Mouse (Mus musculus) CD4-positive helper T cell, adult 2 months (primary cell): ENCODE measurements around the gene Gm10273.

Source experiments
- DNase-seq: peaks from one replicate; pipeline ENCODE4 v3.0.0-alpha.2; 2012; ENCODE audit warnings: low read depth, missing footprints, low spot score

Gene Gm10273

GRCm38 (mm10) chr10:59402899-59403792 lies 7.7 kb downstream of the Gm10273 start, which contains the start of gene Pla2g12b:
Gene Pla2g12b (plus strand): TSS chr10:59403660.
- no peak for DNase-seq

- DNase-seq, result no peak
Measured at GRCm38 (mm10) chr10:59403793-59404149, 8.3 kb downstream of the Gm10273 start.

DNA sequence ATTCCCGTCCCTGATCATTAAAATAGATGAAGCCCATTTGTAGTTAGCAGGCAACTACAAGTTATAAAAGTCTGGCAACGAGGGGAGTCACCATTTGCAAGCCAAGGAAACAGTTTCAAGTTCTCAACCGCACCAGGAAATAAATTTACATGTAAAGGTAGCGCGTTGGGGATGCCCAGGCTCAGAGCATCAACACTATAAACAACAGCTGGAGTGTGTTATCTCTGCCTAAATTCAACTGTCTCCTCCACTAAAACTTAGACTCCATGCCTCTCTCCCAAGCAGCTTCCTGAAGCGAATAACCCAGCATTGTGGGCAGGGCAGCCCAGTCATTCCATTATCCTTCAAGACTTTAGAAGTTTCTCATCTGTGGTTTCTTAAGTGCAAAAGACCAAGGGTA lies 13.1 kb downstream of the Gm10273 start:
- DNase-seq, result no peak

GRCm38 (mm10) chr10:59410264-59410663 lies 14.8 kb downstream of the Gm10273 start:
- DNase-seq, result no peak

- no peak for DNase-seq
Measured at GRCm38 (mm10) chr10:59413711-59414110, 18.3 kb downstream of the Gm10273 start.

- DNase-seq, result no peak
Measured at GRCm38 (mm10) chr10:59416623-59417022, 21.2 kb downstream of the Gm10273 start.

- no peak for DNase-seq
Measured at GRCm38 (mm10) chr10:59419516-59419915, 24.1 kb downstream of the Gm10273 start.

GRCm38 (mm10) chr10:59424453-59424852 lies 29.0 kb downstream of the Gm10273 start:
- no peak for DNase-seq

DNA sequence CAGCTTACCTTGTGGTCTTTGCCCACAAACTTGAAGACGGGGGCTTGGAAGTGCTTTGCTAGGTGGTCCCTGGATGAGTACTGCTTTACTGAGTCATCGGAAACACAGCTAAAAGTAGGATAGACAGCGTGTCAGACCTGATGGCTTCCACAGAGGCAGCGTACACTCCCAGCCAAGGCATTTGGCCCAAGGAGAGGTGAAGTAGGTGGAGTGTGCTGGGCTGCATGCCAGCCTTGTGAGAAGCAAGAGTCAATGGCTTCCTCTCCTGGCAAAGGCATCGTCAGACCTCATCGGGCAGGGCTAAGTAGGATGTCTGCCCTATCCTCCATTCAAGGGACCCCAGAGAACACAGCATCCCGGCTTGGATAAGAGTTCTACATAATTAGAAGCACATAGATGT lies 29.9 kb downstream of the Gm10273 start:
- DNase-seq, result no peak

- no peak for DNase-seq
Measured at GRCm38 (mm10) chr10:59426371-59426770, 30.9 kb downstream of the Gm10273 start.

GRCm38 (mm10) chr10:59429448-59430135 lies 34.2 kb downstream of the Gm10273 start:
- no peak for DNase-seq

DNA sequence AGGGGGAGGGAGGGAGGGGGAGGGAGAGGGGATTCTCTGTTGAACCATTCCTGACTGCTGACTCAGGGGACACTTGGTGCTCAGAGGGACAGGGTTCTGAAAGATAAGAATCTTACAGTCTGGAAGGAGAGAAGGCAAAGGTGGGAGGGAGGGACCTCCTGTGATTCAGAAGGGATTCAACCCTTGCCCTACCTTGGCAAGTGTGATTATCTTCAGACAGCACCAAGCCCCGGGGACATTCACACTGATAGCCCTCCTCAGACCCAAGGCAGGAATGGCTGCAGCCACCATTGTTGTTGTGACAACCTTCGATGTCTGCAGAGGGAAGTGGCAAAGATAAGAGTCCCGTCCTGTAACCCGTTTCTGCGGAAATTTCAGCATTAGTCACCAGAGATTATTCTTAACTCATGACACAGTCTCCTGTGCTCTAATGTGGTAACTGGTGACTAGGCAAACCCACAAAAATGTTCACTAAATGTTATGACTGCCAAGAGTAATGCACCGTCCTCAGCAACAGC lies 35.3 kb downstream of the Gm10273 start:
- DNase-seq, result peak; percentile 71

DNA sequence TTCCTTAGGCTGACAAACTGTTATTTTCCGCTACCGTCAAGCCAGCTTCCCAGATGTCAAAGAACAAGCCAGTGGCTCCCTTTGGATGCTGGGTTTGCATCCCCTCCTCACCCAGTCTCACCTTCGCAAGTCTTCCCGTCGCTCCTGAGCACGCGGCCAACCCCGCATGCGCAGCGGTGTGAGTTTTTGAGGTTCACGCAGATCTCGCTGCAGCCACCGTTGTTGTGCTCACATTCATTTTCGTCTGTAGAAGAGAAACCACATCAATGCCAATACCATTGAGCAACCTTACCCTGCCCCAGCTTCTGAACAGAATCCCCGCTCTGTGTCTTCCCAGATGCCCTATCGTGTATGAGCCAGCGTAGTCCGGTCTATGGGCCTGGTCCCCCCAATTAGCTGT lies 40.3 kb downstream of the Gm10273 start:
- DNase-seq, result peak; percentile 60

DNA sequence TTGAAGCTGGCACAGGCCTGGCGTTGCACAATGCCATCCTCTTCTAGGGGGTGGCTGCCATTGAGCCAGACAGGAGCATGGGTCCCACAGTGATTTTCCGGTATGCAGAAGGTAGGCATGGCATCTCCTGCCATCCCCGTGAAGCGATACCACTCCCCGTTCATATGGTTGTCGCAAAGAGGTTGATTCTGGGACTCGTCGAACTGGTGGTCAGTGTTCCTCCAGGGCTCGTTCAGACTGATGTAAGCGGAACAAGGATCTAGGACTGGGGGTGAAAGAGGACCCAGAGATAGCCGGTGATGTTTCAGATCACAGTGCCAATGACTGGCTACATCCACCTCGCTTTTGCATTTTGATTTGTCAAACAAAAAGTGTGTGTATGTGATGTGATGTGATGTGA lies 43.2 kb downstream of the Gm10273 start:
- DNase-seq, result no peak

GRCm38 (mm10) chr10:59439508-59439931 lies 44.1 kb downstream of the Gm10273 start:
- no peak for DNase-seq

- DNase-seq, result no peak
Measured at GRCm38 (mm10) chr10:59440177-59440576, 44.7 kb downstream of the Gm10273 start.

GRCm38 (mm10) chr10:59441735-59442134 lies 46.3 kb downstream of the Gm10273 start, which contains the start of gene Oit3:
Gene Oit3 (minus strand): TSS chr10:59441778.
- DNase-seq, result no peak

GRCm38 (mm10) chr10:59443212-59443611 lies 47.8 kb downstream of the Gm10273 start:
- DNase-seq, result no peak

- no peak for DNase-seq
Measured at GRCm38 (mm10) chr10:59444106-59444505, 48.7 kb downstream of the Gm10273 start.

DNA sequence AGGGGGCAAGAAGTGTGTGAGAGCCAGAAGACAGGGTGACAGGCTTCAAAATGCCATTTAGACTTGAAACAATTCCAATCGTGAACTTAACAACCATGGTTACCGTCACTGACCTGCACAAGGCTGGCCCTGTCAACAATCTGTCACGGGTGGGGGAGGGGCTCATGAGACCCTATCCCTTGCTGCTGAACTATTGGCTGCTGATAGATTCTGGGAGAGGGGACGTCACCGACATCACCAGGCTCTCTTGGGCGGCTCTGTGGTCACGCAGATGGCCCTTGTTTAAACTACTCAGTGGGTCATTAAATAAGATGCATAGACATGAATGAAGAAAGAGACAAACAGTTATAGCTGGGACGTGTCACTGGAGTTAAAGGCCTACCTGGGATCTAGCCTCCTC lies 49.2 kb downstream of the Gm10273 start:
- DNase-seq, result no peak
